Mouse (Mus musculus) gastrocnemius, adult 8-10 months (tissue): ENCODE measurements around the gene Osbp2. TPM values are rescaled to one million over a fixed set of nuclear protein-coding genes. Genes with fewer than 3 reads are reported as not detected.
"Not testable (repeated sequence)": the region's sequence is repeated elsewhere in the genome, so short reads cannot be mapped to it uniquely, and the experiment has no call there.

ENCODE experiments used
- DNase-seq, 2 experiments: peaks; one replicate each; pipeline ENCODE4 v3.0.0; 2022; ENCODE audit warnings: low spot score in 2 of 2
- total RNA-seq, 4 experiments: library from RNA; stranded (reverse); gene quantifications; 2 replicates each; pipeline ENCODE4 v1.2.4; 2022

Gene Osbp2
- total RNA-seq: 1 to 10 TPM in 2 of 4 experiments, under 1 TPM in 2; 0.75 to 1.6 (median 1.0) TPM

DNA sequence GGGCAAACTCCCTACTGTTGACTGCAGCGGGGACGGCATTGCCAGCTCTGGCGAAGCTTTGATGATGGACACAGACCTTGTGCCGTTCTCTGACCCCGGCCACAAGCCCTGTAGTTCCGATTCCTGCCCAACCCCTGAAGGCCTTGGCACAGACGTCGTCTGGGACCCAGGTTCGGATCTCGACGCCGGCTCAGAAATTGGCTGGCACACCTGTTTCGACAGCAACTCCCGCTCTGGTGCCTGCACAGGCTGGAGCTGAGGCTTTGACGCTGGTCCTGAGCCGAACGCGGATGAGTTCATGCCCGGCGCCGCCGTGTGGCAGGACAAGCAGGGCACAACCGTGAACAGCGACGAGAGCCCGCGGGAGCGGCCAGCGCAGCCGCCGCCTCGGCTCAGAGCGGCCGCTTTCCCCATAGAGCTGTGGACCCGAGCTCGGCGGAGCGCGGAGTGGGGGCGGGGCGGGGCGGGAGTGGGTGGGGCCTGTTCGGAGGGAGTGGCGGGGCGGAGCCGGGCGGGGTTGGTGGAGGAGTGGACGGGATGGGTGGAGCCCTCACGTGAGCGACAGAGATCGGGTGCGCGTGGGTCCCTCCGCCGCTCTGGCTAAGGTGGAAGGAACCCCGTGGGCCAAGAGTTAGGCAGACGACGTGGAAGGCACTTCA is at the start of gene Osbp2:
Gene Osbp2 (minus strand): TSS at position 450 of the 659 bp plus-strand sequence.
- DNase-seq: peak in 1 of 2 experiments; percentile 50

DNA sequence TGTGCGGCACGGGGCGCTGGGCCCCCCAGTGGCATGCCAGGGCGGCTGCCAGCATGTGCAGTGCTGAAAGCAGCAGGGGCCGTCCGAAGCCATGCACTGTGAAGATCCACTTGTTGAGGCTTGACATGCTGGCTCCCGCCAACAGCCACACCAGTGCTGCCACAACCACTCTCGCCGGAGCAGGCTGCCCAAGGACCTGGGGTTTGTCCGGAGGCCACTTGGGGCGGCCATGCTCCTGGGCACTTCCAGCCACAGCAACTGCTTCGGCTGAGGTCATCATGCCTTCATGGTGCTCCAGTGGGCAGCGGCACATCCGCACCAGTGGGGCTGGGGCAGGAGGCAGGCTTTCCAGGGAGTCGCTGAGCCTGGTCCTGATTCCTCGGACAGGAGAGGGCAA is 49.2 kb upstream of the Osbp2 start:
- peak; percentile 27 to 29 for DNase-seq

DNA sequence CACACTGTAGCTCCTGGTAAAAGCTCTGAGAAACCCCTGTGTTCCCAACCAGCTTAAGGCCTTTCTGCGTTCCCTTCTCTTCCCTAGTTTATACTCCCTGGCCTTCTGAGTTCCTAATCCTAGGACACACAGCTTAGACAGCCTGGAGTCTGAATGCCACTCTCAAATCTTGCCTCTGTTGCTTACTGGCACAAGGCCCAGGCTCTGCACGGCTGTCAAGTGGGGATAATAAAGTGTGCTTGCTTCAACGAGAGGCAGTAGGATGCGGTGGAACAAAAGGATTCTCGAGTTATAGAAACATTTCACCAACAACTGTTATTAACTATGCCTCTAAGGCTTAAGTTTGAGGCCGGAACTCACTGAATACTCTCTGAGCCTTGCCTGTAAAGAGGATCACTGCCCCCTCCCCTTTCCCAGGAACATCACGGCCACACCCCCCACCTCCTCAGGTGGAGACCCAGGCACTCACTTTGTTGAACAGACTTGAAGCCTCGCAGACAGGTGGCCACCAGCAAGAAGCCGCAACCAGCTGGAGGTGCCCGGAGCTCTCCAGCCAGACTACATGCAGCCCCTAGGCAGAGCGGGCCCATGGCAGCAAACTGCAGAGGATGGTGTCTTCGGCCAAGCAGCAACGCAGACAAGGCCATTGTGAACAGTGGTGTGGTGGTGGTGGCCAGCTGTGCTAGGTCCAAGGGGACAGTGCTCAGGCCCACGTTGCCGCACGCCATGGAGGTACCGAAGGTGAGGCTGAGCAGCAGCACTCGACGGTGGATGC is 48.6 kb upstream of the Osbp2 start:
- no peak for DNase-seq

DNA sequence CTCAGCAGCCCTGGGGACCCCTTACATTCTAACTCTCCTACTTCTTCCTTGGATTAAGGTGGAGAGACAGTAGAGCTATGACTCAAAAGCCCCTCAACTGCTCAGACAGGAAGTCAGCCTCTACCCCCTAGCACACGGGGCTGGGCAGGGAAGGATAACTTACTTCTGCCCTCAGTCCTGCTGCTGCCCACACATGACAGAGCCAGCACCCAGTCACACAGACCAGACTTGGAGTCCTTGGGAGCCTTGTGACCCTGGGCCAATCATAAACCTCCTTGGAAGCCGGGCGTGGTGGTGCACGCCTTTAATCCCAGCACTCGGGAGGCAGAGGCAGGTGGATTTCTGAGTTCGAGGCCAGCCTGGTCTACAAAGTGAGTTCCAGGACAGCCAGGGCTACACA is 47.7 kb upstream of the Osbp2 start:
- DNase-seq: not testable (repeated sequence)

DNA sequence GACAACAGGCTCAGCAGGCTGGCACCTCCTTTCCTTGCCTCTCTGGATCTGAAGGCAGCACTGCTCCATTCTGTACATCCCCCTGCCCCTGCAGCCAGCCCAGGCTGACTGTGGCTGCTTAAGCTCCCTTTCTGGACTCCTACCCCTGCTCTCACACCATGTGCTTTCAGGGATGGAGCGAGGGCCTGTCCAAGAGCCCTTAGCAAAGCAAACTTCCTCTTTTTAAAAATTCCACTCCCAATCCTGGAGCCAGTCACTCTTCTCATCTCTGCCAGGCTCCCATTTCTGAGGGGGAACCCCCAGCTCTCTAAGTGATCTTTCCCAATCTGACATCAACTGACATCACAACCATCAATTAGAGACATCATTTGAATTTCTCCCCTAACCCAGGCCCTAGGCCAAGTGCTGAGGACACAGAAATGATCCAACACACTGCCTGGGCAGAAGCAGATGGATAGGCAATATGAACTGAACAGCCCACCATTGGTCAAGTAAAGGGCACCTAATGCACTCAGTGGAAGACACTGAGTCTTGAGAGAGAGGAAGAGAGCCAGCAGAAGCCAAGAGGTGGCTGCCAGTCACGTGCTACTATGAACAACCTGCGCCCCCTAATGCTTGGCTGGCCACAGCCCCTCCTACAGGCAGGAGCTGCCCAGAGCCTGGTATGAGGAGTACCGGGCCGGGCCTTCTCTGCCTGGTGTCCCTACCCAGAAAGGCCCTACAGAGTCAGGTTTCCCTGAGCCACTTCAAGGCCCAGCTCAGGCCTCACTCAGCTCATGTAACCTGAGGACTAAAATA is 47.0 kb upstream of the Osbp2 start:
- DNase-seq: peak; percentile 69 to 80

DNA sequence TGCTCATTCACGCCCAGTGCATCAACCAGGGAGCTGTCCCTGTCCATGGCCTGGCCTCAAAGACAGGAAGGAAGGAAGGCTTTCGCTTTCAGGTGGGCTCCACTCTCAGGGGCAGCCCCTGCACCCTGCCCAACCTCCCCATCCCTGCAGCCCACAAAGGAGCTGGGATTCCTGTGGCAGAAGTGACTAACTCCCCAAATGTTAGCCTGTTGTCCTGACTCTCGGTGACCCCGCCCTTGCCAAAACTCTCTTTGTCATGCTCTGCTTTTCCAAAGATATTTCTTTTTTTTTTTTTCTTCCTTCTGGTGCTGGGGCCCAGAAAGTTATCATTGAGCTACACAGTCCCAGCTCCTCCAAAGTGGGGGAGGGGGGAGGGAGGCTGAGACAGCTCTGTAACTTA is 45.5 kb upstream of the Osbp2 start:
- no peak for DNase-seq

DNA sequence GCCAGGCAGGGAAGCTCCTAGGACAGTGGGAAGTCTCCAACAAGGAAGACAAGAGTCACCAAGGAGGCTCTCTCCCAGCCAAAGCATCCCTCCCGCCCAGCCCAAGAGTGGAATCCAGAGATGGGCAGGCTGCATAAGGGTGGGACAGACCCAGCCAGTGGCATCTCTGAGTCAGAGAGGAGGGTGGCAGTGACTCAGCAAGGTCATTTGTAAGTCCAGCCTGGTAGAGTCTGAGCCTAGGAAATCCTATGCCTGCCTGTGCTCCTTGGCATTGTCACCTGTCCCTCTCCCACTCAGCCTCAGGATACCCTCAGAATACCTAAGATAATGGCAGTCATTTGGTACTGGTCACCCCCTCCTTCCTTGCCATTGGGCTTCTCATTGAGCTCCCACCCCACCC is 41.7 kb upstream of the Osbp2 start:
- DNase-seq: no peak

DNA sequence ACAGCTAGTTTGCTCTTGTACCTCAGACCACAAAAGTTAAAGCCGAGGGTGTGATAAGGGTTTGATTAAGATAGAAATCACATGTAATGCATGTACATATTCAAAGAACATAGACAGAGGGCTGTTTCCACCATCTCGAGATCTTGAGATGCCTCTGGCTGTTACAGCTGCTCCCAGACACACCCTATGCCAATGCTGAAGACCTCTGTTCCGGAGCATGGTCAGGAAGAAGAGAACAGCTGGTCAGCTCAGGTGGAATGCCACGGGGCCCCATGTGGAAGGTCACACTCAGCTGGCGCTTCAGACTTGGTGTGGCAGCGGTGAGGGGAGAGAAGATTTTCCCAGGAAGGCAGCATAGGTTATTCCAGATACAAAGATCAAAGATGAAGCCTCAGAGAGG is 41.0 kb upstream of the Osbp2 start:
- no peak for DNase-seq

DNA sequence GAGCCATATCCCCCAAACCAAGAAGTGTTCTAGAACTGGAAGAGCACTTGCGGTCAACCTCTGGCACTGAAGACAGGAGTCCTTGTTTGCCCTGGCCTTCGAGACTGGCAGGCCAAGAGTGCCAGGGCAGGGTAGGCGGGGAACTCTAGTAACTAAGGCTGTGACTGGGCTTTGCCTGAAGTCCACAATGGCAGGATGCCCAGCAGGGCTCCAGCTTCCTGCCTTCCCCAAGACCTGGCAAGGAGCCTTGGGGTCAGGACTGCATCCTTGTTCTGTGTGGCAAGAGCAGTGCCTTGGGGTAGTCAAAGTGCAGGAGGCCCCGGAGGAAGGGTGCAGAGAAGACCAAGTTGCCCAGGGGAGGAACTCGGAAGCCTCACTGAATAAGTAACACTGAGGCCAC is 39.3 kb upstream of the Osbp2 start:
- peak; percentile 65 to 81 for DNase-seq

DNA sequence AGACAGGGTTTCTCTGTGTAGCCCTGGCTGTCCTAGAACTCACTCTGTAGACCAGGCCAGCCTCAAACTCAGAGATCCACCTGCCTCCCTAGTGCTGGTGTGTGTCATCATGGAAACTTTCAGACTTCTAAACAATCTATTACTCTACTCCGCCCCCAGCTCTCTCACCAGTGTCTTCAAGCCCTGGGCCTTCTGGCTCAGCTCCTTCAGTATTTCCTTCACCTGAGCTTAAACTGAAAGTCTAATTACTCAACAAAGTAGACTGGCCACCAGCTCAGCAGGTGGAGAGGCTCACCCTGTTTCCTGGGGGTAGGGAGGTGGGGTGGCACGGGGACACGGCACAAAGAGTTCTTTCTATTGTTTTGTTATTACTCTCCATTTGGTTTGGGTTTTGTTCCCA is 38.8 kb upstream of the Osbp2 start:
- DNase-seq: no peak

DNA sequence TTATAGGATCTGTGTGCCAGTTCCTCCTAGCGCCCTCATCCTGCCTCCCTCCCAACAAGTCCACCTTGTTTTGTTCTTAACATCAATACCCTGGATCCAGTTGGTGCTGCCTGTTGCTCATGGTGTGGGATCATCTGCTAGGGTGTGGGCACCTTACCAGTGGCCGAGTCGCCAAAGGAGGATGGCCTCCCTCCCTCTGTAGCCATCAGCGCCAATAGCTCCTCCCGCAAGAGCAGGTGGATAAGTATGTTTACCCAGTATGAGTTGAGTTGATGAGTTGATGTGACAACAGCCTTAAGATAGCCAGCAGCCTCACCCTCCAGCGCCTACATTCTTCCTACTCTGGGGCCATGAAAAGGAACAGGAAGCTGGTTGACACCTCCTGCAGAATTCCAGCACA is 36.6 kb upstream of the Osbp2 start:
- DNase-seq: no peak

DNA sequence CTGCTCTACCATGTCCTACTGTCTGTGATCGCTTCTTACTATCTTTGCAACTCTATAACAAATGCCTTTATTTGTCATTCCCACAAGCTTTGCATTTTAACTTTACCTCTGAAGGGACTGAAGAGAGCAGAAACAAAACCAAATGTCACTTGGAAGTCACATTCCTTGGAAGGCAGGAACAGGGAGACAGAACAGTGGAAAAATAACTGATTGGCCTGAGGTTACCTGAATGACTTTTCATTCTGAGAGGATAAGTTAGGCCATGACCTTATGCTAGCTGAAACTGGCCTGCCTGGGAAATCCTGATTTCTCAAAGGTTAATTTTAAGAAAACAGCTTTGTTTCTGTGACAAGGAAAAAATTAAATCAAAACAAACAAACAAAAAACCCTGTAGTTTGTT is 32.2 kb upstream of the Osbp2 start:
- DNase-seq: no peak

DNA sequence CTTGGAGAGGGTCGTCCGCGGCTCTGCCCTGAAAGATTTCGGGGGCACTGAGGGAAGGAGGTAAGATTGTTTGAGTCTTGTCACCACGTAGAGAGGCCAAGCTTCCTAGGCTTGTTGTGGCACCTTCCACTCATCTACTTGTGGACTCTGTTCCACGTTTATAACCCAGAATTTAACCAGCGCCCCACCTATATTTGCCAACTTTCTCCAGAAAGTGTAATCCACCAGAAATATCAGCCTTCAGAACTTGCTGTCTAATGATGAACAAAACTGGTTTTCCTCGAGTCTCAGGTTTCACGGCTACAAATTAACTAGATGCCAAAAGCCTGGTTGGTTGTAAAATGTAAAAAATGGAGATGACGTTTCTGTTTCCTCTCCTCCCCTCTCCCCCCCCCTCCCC is 31.8 kb upstream of the Osbp2 start:
- DNase-seq: no peak

DNA sequence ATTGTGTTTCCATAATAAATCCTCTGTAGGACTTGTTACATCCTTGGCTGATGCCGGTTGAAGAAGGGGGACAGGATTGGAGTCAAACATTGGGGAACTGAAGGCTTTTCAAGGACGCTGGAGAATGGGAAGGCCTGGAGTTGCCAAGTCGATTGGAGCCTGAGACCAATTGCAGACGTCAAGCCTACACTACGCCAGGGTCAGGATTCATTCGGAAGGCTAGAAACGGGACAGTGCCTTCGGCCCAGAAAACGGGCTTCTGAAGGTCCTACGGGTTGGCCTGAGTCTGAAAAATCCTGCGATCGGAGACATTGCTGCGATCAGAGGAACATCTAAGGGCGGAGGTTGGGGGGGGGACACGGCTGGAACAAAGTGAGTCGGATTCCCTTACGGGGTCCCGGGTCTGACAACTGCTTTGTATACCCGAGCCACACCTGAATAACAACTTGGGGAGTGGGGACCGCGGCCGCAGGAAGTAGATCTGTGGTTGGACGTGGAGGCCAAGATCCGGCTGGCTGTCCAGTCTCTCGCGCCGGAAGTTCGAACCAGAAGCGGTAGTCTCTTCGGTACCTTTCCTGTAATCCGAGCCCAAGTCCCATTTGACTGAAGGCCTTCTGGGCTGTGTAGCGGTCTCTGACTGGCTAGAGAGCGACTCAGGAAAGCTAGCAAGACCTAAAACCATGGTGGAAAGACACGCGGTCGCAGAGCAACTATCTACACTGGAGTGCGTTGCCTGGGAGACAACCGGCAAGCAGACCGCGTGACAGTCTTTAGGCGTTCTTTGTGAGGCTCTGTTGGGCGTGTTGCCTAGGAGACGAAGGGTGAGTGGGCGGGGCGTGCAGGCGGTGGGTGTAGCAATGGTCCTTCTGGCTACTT is 30.9 kb upstream of the Osbp2 start, which contains the start of the genes 4921536K21Rik and Dusp18:
Gene 4921536K21Rik (minus strand): TSS at position 693 of the 876 bp plus-strand sequence.
Gene Dusp18 (plus strand): TSS at position 835 of the 876 bp plus-strand sequence.
- DNase-seq: peak; percentile 82

DNA sequence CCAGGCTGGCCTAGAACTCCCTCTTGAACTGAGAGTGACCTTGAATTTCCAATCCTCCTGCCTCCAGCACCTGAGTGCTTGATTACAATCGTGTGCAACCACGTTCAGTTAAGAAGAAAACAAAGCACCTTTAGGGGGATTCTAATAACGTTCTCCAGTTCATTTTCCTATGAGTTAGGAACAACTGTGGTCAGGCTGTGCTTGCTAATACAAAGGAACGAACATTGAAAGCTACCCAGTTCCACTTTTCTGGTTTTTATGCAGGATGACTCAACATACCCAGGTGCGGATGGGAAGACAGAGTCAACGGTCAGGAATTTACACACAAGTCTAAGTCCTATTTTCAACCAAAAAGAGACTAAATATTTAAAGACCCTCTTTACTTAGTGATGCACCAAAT is 30.3 kb upstream of the Osbp2 start:
- DNase-seq: no peak

DNA sequence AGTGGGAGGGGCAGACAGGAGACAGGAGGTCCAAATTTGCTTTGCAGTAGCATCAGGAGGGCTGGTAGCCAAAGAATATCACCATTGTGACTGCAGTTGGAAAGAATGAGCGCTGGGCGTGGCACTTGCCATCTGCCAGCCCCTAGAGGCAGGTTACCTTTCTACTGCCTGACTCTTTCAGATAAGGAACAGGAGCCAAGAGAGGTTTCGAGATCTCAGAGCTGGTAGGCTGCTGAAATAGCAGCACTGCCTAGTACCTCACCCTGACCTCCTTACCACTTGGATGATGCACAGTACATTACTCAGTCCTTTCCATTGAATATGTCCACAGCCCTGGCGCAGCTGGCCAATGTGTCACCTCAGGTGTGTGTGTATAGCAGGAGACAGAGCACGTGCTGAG is 23.6 kb upstream of the Osbp2 start:
- DNase-seq: no peak

DNA sequence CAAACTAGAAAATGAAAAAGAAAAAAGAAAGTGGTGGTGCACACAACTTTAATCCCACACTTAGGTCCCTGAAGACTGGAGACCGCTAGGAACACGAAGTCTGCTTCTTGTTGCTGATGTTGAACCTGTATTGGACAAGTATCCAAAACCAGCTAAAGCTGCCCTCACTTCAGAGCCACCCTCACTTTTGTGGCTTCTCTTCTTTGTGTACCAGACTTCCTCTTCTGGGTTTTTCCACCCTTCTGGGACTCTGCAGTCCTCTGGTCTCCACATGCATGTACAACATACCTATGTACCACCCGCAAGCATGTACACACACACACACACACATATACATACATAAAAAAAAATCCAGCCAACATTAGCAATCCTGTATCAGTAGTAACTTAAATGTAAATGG is 20.0 kb upstream of the Osbp2 start:
- DNase-seq: no peak

DNA sequence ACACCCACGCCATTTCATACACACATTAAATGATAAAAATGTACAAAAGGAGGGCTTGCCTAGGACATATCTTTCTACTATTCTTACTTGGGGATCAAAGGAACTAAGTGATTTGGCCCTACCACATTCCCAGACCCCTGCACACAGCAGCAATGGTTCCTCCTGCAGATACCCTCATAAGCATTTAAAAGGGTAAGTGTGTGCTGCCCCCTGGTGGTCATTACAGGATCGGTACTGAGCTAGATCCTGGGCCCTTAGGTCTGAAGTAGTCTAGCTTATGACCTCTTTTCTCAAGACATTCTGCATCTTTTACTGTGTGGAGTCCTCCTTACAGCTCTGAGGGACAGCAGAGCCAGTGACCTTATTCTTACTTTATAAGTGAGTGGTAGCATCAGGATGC is 16.1 kb upstream of the Osbp2 start:
- DNase-seq: peak; percentile 59

DNA sequence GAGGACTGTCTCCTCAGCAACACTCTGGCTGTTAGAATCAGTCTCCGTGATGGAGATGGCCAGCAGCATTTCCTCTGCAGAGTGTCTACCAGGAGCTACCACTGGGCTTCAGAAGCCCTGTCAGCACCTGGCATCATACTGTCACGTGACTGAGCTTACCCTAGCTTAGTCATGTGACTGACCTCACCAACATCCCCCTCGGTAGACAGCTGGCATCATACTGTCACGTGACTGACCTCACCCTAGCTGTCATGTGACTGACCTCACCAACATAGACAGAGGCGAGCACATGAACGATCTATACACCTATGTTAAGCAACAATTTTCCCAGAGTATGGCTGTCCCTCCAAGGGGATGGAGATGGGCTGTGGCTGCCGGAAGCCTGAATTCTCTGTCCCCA is 15.0 kb upstream of the Osbp2 start:
- DNase-seq: no peak

DNA sequence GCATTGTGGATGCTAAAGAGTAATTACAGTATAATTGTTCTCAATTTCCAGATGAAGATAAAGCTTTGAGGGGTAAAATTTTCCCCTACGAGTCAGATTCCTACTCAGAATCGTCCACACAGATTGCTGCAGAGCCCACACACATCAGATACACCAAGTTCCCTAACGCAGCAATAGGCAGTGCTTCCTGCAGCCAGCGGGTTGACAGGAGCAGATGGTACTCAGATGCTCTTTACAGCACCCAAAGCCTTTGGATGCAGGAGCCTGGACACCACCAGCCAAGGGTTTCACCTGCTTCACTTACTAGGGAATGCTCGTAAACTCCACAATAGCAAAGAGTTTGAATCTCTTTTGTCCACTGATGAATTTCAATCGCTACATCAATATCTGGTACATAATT is 12.7 kb upstream of the Osbp2 start:
- no peak for DNase-seq

DNA sequence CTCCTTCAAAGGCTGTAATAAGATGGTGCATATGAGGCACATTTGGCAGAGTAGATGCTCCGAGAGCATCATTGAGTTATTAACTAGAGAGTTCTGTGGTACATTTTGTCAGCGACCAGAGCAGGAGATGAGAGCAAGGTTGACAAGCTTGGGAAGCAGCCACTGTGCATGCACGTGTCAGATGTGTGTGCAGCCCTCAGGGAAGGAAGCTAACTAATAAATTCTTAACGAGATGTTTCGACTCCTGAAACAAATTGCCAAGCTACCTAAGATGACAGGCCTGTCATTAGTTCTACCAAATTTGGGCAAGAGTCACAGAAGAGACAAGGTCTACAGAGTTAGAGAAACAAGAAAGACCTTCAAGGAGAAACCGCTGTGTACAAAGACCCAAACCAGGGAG is 640 bp upstream of the Osbp2 start:
- no peak for DNase-seq
